Mouse (Mus musculus) heart, embryonic 10.5 days (tissue): Measurements from ENCODE around the gene H2-Ab1. TPM values are rescaled to one million over a fixed set of nuclear protein-coding genes. Genes with fewer than 3 reads are reported as not detected.

Experiments
- DNase-seq: peaks from one replicate; pipeline ENCODE4 v3.0.0-alpha.2; 2017; ENCODE audit warnings: low spot score
- H3K27ac ChIP-seq: fragments of 300-500 bp; sonication (generic); 2 replicates; pipeline ENCODE4 v1.5.1; 2016; ENCODE audit warnings: mild to moderate bottlenecking
- H3K27me3 ChIP-seq: fragments of 300-500 bp; sonication (generic); 2 replicates; pipeline ENCODE4 v1.6.1; 2016; ENCODE audit warnings: mild to moderate bottlenecking; ENCODE audit not compliant: poor library complexity, insufficient read depth, severe bottlenecking
- H3K36me3 ChIP-seq: fragments of 300-500 bp; sonication (generic); 2 replicates; pipeline ENCODE4 v1.6.1; 2016; ENCODE audit warnings: mild to moderate bottlenecking, moderate library complexity
- H3K4me1 ChIP-seq: fragments of 300-500 bp; sonication (generic); 2 replicates; pipeline ENCODE4 v1.6.1; 2016; ENCODE audit warnings: mild to moderate bottlenecking
- H3K4me3 ChIP-seq: fragments of 300-500 bp; sonication (generic); 2 replicates; pipeline ENCODE4 v1.5.1; 2016; ENCODE audit warnings: mild to moderate bottlenecking, moderate library complexity
- H3K9me3 ChIP-seq: fragments of 300-500 bp; sonication (generic); 2 replicates; pipeline ENCODE4 v1.6.1; 2016; ENCODE audit warnings: mild to moderate bottlenecking, moderate library complexity
- WGBS: fragments of 180-500 bp; shearing (Covaris S2); methylation state at CpG from one replicate; pipeline ENCODE4 v1.1.7; 2016; 5-methylcytosine and 5-hydroxymethylcytosine counted together
- polyA plus RNA-seq: library from polyadenylated mRNA; unstranded; fragments of >200 nt; fragmentation: Nextera tagmentation; extraction: Ambion mirVana; gene quantifications from 2 replicates; pipeline ENCODE4 v1.2.1, GENCODE M21; 2016

The H2-Ab1 gene
- polyA plus RNA-seq, 1 experiment from 2014 or later: 13.2 TPM

DNA sequence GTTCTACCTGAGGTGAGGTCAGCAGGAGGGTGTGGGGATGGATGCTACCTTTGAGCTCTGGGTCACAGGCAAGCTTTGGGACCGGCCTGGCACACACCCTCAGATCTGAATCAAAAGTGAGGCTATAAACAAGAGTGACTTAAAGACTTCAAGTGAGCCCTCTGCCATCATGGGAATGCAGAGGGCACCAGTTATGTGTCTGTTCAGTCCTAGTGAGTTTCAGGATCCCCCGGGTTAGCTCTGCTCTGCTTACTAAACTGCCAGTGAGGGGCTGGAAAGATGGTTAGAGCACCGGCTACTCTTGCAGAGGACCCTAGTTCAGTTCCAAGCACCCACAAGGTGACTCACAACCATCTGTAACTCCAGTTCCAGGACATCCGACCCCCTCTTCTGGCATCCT, 35.1 kb downstream of the H2-Ab1 start:
- WGBS: 79% methylated on average over 4 of the region's 4 CpGs

DNA sequence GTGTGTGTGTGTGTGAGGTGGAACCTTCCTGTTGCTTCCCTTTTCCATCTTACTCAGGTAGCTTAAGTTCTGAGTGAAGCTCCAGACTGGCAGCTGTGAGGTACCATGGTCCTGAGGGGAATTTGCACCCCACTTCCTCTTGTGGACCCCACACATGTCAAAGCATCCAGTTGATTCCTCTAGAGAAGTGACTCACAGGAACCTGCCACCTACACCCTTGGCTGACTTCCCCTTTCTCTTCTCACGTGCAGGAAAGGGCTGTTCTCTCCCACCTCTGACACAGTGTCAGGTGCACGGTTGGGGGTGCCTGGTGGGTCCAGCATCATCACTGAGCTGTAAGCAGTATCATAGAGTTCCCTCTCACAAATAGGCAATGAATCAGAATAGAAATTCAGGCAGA, 36.0 kb downstream of the H2-Ab1 start:
- Histone ChIP-seq H3K4me1 (no peaks in the 10 kb centered on the region), H3K4me3 (no peak overlapping the region), H3K9me3 (no peaks in the 10 kb centered on the region), H3K27me3 (peaks cover 15% of the 10 kb centered on the region), H3K27ac (no peak overlapping the region), H3K36me3 (no peaks in the 10 kb centered on the region)
- WGBS: 42% methylated on average over 2 of the region's 2 CpGs
- no peak for DNase-seq

More for the DNA sequence above, 35.1 kb downstream of the H2-Ab1 start:
- Histone ChIP-seq H3K27ac (no peak overlapping the region), H3K27me3 (peaks cover 8% of the 10 kb centered on the region), H3K9me3 (no peaks in the 10 kb centered on the region), H3K4me1 (no peaks in the 10 kb centered on the region), H3K4me3 (no peak overlapping the region), H3K36me3 (no peaks in the 10 kb centered on the region)
- DNase-seq: no peak

- Histone ChIP-seq H3K4me1 (no peaks in the 10 kb centered on the region), H3K27me3 (peaks cover 15% of the 10 kb centered on the region), H3K36me3 (no peaks in the 10 kb centered on the region), H3K27ac (no peak overlapping the region), H3K9me3 (no peaks in the 10 kb centered on the region), H3K4me3 (no peak overlapping the region)
- no peak for DNase-seq
- 60% methylated on average over 4 of the region's 4 CpGs for WGBS
These were observed 36.8 kb downstream of the H2-Ab1 start for GRCm38 (mm10) chr17:34294249-34294648.

GRCm38 (mm10) chr17:34295307-34295706, 37.8 kb downstream of the H2-Ab1 start:
- no peak overlapping the region for H3K4me3 ChIP-seq
- no peak for DNase-seq
- no peaks in the 10 kb centered on the region for H3K9me3 ChIP-seq
- H3K27me3 ChIP-seq: peaks cover 15% of the 10 kb centered on the region
- H3K36me3 ChIP-seq: no peaks in the 10 kb centered on the region
- H3K4me1 ChIP-seq: no peaks in the 10 kb centered on the region
- H3K27ac ChIP-seq: no peak overlapping the region

DNA sequence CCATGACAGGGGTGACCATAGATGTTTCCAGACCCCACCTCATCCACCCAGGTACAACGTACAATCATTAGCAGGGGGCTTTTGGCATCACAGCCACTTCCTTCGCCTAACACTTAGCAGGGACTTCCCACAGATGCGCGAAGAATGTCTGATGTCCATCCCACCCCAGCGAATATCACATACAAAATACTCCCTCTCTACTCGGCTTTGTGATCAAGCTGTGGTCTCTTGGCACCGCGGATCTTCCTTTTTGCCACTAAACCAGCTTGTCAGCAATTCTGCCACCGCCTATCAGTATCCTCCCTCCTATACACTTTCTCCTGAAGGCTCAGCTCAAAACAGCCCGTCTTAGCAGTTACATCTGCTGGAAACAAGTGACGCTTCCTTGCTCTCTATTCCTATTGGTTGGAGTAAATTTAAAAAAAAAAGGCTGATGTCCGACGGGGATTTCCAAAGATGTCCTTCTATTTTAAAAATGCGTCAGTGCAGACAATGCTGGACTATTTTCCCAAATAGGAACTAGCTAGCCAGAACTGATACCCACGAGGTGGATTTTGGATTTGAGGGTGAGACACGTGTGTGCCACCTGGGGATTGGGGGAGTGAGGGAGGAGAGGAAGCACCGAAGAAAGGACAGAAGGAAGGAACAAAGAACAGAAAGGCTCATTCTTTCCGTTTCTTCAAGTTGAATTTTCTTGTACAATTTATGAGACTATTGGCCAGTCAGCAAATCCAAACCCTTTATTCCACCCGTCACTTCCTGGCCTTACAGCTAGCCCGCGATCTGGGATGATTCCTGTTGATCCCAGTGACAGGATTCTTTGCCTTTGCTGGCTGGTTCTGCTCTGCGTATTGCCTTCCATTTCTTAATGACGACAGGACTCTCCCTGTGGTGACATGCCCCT, 38.7 kb downstream of the H2-Ab1 start:
- H3K4me3 ChIP-seq: peak overlapping the region; percentile 47; the same call in 1 of the 2 replicates
- WGBS: 22% methylated on average over 23 of the region's 23 CpGs
- H3K4me1 ChIP-seq: no peaks in the 10 kb centered on the region
- DNase-seq: no peak
- no peaks in the 10 kb centered on the region for H3K9me3 ChIP-seq
- no peak overlapping the region for H3K27ac ChIP-seq
- H3K36me3 ChIP-seq: no peaks in the 10 kb centered on the region
- peaks cover 15% of the 10 kb centered on the region for H3K27me3 ChIP-seq

DNA sequence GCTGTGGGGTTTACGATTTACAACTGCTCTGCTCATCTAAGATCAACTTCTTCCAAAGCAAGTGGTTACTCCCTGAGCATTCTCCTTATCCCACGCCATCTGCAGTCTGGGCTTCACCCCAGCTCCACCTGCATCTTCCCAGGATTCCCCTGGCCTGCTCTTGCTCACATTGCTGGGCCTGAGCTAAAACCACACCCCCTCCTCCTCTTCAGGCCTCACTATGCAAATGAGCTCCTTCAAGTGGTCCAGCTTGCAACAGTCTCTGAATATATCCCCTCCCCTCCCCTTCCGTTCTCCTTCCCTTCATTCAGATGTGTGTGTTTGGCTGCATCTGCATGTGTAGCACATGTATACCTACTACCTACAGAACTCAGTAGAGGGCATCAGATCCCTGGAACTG, 41.9 kb downstream of the H2-Ab1 start:
- no peaks in the 10 kb centered on the region for H3K9me3 ChIP-seq
- 65% methylated on average over 3 of the region's 3 CpGs for WGBS
- peaks cover 15% of the 10 kb centered on the region for H3K27me3 ChIP-seq
- no peaks in the 10 kb centered on the region for H3K4me1 ChIP-seq
- H3K4me3 ChIP-seq: no peak overlapping the region
- H3K27ac ChIP-seq: no peak overlapping the region
- H3K36me3 ChIP-seq: no peaks in the 10 kb centered on the region
- DNase-seq: no peak

- DNase-seq: no peak
- H3K36me3 ChIP-seq: no peaks in the 10 kb centered on the region
- H3K4me3 ChIP-seq: no peak overlapping the region
- no peaks in the 10 kb centered on the region for H3K9me3 ChIP-seq
- WGBS: 85% methylated on average over 8 of the region's 8 CpGs
- H3K27me3 ChIP-seq: peaks cover 15% of the 10 kb centered on the region
- no peaks in the 10 kb centered on the region for H3K4me1 ChIP-seq
- H3K27ac ChIP-seq: no peak overlapping the region
These were observed 42.6 kb downstream of the H2-Ab1 start for GRCm38 (mm10) chr17:34300071-34300470.

DNA sequence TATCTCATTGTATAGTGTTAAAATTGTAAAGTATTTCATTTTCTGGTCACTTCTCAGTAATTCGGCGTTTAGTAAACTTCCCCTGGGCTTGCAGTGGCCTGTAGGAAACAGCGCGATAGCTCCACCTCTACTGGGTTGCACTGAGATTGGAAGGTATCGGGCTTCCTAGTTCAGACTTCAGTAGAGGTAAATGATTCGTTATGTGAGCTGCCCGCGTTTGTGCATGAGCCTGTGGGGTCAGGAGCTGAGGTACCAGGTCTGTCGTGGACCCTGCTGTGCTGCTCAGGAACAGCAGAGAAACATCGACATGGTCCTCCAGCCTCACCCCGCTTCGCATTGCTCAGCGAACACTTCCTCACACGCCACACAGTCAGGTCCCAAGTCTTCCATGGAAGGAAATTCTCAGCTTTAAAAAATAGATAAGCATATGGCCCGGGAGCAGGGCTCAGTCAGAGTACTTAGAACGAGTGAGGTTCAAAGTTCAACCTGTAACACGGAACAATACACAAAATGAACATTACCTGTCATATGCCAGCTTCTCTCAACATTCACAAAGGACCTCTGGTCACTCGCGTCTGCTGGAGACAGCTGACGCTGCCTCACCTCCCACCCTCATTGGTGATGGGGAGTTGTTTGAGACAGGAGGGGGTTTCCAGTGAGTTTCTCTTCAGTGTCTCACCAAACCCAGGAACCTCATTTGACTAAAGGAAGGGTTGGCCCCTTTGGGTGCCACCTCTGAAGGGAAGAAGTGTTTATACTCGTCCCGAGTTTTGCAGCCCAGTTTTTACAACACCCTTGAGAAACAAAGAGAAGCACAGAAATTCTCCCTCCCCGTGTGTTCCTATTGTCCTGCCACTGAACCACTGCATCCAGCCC, 43.4 kb downstream of the H2-Ab1 start:
- H3K36me3 ChIP-seq: no peaks in the 10 kb centered on the region
- no peak overlapping the region for H3K27ac ChIP-seq
- WGBS: 72% methylated on average over 23 of the region's 23 CpGs
- H3K4me3 ChIP-seq: no peak overlapping the region
- no peak for DNase-seq
- peaks cover 15% of the 10 kb centered on the region for H3K27me3 ChIP-seq
- no peaks in the 10 kb centered on the region for H3K4me1 ChIP-seq
- H3K9me3 ChIP-seq: no peaks in the 10 kb centered on the region

DNA sequence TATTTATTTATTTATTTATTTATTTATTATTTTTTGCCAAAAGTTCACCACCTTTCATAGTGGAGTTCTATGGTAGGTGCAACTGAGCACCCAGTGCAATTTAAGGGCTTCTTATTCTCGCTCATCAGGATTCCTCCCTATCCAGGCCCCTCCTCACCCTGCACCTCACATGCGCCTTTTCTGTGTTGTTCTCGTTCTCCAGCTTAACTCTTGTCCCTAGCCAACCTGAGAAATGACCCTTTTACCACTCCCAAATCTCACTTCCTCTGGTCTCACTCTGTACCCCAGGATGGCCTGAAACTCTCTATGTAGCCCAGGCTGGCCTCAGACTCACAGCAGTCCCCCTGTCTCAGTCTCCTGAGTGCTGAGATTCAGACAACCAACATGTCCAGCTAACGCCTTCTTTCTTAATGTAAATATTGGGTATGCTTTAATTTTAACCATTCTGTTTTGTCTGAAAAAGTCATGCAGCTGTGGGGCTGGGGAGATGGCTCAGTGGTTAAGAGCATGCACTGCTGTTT, 44.2 kb downstream of the H2-Ab1 start:
- H3K4me3 ChIP-seq: no peak overlapping the region
- peaks cover 13% of the 10 kb centered on the region for H3K27me3 ChIP-seq
- no peaks in the 10 kb centered on the region for H3K36me3 ChIP-seq
- H3K9me3 ChIP-seq: no peaks in the 10 kb centered on the region
- DNase-seq: no peak
- 84% methylated on average over 4 of the region's 4 CpGs for WGBS
- no peaks in the 10 kb centered on the region for H3K4me1 ChIP-seq
- no peak overlapping the region for H3K27ac ChIP-seq

DNA sequence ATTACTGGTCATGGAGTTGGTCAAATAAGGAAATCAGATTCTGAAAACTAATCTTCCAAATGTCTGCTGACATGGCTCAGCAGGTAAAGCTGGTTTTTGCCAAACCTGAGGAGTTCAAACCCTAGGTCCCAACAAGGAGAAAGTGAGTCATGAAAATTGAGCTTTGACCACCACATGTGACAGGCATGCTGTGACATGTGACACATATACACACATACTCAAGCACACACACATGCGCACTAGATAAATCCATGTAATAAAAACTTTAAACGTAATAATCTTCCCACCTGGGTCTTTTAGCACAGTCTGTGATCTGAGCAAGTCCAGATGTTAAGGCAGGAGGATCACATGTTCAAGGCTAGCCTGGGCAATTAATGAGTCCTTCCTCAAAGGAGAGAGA, 46.3 kb downstream of the H2-Ab1 start:
- Histone ChIP-seq H3K9me3 (no peaks in the 10 kb centered on the region), H3K4me3 (no peak overlapping the region), H3K36me3 (no peaks in the 10 kb centered on the region), H3K27ac (no peak overlapping the region), H3K27me3 (peaks cover 5% of the 10 kb centered on the region; the same call in 1 of the 2 replicates), H3K4me1 (no peaks in the 10 kb centered on the region)
- DNase-seq: no peak
- 79% methylated on average over 2 of the region's 2 CpGs for WGBS

- Histone ChIP-seq H3K9me3 (no peaks in the 10 kb centered on the region), H3K4me1 (peaks cover 8% of the 10 kb centered on the region), H3K4me3 (no peak overlapping the region), H3K27me3 (peaks cover 5% of the 10 kb centered on the region; the same call in 1 of the 2 replicates), H3K36me3 (no peaks in the 10 kb centered on the region), H3K27ac (no peak overlapping the region)
- no peak for DNase-seq
- 18% methylated on average over 4 of the region's 4 CpGs for WGBS
These were observed 47.3 kb downstream of the H2-Ab1 start for GRCm38 (mm10) chr17:34304751-34305150.

DNA sequence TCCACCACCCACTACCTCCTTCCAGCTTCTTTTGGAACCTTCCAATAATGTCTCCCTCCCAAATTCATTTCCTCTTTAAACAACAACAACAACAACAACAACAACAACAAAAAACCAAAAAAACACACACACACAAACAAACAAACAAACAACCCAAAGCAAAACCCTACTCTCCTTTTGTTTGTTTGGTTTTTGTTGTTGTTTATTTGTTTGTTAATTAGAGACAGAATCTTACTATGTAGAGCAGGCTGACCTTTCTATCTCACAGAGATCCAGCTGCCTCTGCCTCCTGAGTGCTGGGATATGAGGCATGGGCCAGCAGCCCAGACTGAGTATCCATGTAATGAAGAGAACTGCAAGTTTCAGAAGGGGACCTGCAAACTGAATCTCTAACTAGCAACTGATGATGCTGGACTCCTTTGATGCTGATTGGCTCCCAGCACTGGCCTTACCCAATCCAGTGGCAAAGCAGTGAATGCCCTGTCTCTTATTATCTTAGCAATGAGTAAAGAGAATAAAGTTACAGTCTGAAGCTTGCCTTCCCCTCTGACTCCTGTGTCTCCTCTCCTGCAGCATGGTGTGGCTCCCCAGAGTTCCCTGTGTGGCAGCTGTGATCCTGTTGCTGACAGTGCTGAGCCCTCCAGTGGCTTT, 48.0 kb downstream of the H2-Ab1 start, which contains the start of gene H2-Eb1:
TSS of gene H2-Eb1 (plus strand) at position 488 of the 651 bp plus-strand sequence.
- Histone ChIP-seq H3K27ac (no peak within 1 kb of the TSS), H3K9me3 (no peaks in the 10 kb centered on the region)

More for the DNA sequence above, 48.0 kb downstream of the H2-Ab1 start, which contains the start of gene H2-Eb1:
- DNase-seq: peak; percentile 80
- Histone ChIP-seq H3K4me3 (no peak within 1 kb of the TSS), H3K27me3 (peaks cover 5% of the 10 kb centered on the region; the same call in 1 of the 2 replicates), H3K4me1 (peaks cover 11% of the 10 kb centered on the region), H3K36me3 (no peaks in the 10 kb centered on the region)
